Mouse (Mus musculus) lung, embryonic 15.5 days (tissue): ENCODE results near the gene Id1. TPM values are rescaled to one million over a fixed set of nuclear protein-coding genes. Genes with fewer than 3 reads are reported as not detected.

Source experiments
- ATAC-seq: fragments of 200-750 bp; cut with Nextera tagmentation; 2 replicates; pipeline ENCODE4 v1.8.0; 2017; ENCODE audit warnings: moderate number of reproducible peaks, borderline replicate concordance; ENCODE audit not compliant: low FRiP score, low TSS enrichment; ENCODE audit errors: extremely low read depth
- H3K27ac ChIP-seq: fragments of 300-500 bp; sonication (generic); 2 replicates; pipeline ENCODE4 v1.5.1; 2015; ENCODE audit warnings: moderate library complexity, mild to moderate bottlenecking, inconsistent platforms
- H3K27me3 ChIP-seq: fragments of 300-500 bp; sonication (generic); 2 replicates; pipeline ENCODE4 v1.6.1; 2015; ENCODE audit warnings: inconsistent platforms
- H3K36me3 ChIP-seq: fragments of 300-500 bp; sonication (generic); 2 replicates; pipeline ENCODE4 v1.6.1; 2015; ENCODE audit warnings: inconsistent platforms
- H3K4me1 ChIP-seq: fragments of 300-500 bp; sonication (generic); 2 replicates; pipeline ENCODE4 v1.6.1; 2015; ENCODE audit warnings: inconsistent platforms
- H3K4me2 ChIP-seq: fragments of 300-500 bp; sonication (generic); 2 replicates; pipeline ENCODE4 v1.6.1; 2015; ENCODE audit warnings: inconsistent platforms, mild to moderate bottlenecking, moderate library complexity
- H3K4me3 ChIP-seq: fragments of 300-500 bp; sonication (generic); 2 replicates; pipeline ENCODE4 v1.5.1; 2015; ENCODE audit warnings: mild to moderate bottlenecking, inconsistent platforms
- H3K9ac ChIP-seq: fragments of 300-500 bp; sonication (generic); 2 replicates; pipeline ENCODE4 v1.6.1; 2015; ENCODE audit warnings: inconsistent platforms
- H3K9me3 ChIP-seq: fragments of 300-500 bp; sonication (generic); 2 replicates; pipeline ENCODE4 v1.6.1; 2016; ENCODE audit warnings: inconsistent platforms
- WGBS: fragments of 180-500 bp; shearing (Covaris S2); methylation state at CpG from one replicate; pipeline ENCODE4 v1.1.7; 2015; 5-methylcytosine and 5-hydroxymethylcytosine counted together
- polyA plus RNA-seq: library from polyadenylated mRNA; unstranded; fragments of >200 nt; fragmentation: Nextera tagmentation; extraction: Ambion mirVana; gene quantifications from 2 replicates; pipeline ENCODE4 v1.2.1, GENCODE M21; 2015

Gene Id1
- polyA plus RNA-seq, 1 experiment from 2014 or later = 143 TPM

DNA sequence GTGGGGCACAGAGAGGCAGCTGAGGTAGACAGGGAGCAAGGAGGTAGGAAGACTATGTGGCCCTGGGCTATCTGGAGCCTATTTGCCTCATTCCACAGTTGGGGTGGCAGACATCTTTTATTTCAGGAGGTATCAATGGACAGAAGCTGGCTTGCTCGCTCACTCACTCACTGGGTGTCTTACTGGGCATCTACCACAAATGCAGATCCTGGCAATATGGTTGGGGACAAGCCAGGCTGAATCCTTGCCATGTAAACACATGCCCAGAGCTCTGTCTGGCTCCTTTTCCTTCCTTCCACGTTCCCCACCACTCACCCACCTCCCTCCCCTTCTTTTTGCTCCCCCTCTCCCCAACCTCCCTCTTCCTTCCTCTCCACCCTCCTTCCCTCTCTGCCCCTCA is 21.4 kb downstream of the Id1 start:
- WGBS = 61% methylated on average over 2 of the region's 2 CpGs
- H3K27me3 ChIP-seq = no peaks in the 10 kb centered on the region
- no peak overlapping the region for H3K4me3 ChIP-seq
- H3K4me2 ChIP-seq = no peak overlapping the region
- H3K27ac ChIP-seq = no peak overlapping the region
- no peak for ATAC-seq
- no peaks in the 10 kb centered on the region for H3K9me3 ChIP-seq
- H3K36me3 ChIP-seq = no peaks in the 10 kb centered on the region
- no peak overlapping the region for H3K9ac ChIP-seq
- H3K4me1 ChIP-seq = peaks cover 31% of the 10 kb centered on the region

DNA sequence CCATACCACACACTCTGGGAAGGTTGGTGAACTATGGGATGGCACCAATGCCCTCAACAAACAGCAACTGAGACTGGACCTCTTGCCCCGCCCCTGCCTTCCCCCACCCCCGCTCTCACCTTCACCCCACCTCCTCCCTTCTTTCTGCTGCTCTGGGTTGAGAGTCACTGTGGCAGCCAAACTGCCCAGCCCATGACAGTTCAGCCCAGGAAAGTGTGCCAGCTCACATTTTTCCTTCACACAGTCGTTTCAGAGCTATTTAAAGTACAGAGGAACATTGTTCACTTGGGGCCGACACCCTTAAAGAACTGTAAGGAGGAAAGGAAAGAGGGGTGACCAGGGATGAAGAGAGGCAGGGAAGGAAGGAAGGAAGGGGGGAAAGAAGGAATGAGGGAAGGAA is 22.3 kb downstream of the Id1 start:
- Histone ChIP-seq H3K36me3 (no peaks in the 10 kb centered on the region), H3K9ac (no peak overlapping the region), H3K4me2 (no peak overlapping the region), H3K9me3 (no peaks in the 10 kb centered on the region), H3K27me3 (no peaks in the 10 kb centered on the region), H3K4me1 (peaks cover 31% of the 10 kb centered on the region), H3K4me3 (no peak overlapping the region), H3K27ac (peak overlapping the region; percentile 61)
- ATAC-seq = no peak
- 40% methylated on average over 4 of the region's 4 CpGs for WGBS

DNA sequence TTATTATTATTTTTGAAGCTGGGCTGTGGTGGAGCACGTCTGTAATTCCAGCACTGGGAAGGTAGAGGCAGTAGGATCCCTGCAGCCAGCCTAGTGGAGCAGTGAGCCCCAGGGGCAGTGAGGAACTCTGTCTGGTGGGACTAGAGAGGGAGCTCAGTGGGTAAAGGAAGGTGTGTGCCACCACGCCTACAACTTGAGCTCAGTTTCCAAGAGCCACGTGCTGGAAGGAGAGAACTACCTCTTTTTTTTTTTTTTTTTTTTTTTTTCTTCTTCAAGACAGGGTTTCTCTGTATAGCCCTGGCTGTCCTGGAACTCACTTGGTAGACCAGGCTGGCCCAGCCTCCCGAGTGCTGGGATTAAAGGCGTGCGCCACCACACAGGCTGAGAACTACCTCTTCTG is 27.3 kb downstream of the Id1 start:
- Histone ChIP-seq H3K27ac (peak overlapping the region; percentile 81), H3K9ac (no peak overlapping the region), H3K4me3 (no peak overlapping the region), H3K36me3 (no peaks in the 10 kb centered on the region), H3K4me2 (no peak overlapping the region), H3K27me3 (no peaks in the 10 kb centered on the region), H3K4me1 (peaks cover 45% of the 10 kb centered on the region), H3K9me3 (no peaks in the 10 kb centered on the region)
- WGBS = 64% methylated on average over 6 of the region's 6 CpGs
- no peak for ATAC-seq

DNA sequence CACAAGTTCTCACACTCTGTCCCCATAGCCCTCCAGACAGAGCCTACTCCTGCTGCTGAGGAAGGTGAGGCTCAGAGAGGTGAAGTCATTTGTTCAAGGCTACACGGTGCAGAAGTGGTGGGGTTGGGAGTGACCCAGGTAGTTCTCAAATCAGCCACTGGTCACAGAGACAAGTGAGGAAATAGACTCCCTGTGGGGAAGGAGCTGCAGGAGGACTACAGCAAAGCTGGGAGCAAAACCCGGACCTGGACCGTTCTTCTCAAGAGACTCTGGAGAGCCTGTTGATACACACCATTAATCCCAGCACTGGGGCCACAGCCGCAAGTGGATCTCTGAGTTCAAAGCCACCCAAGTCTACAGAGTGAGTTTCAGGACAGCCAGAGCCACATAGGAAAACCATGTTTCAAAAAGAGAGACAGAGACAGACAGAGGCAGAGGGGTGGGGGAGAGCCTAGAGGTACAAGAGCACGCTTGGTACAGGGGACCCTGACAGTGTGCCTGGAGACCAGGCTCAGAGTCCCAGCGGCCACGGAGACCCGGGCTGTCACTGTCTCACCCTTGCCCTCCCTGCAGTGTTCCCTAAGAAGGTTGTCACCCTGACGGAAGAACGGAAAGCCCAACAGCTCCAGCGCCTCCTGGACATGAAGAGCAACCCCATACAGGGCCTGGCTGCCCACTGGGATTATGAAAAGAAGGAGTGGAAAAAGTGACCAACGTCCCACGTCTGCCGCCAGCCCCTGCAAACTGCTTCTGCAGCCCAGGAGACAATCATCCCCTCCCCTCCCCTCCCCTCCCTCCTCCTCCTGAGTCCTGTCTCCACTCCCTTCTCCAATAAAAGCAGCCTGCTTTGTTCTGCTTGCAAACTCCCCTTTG is 28.4 kb downstream of the Id1 start:
- peak overlapping the region; percentile 45 for H3K4me2 ChIP-seq
- no peak for ATAC-seq
- no peaks in the 10 kb centered on the region for H3K36me3 ChIP-seq
- H3K4me1 ChIP-seq = peaks cover 41% of the 10 kb centered on the region
- no peak overlapping the region for H3K9ac ChIP-seq
- no peaks in the 10 kb centered on the region for H3K27me3 ChIP-seq
- H3K9me3 ChIP-seq = no peaks in the 10 kb centered on the region
- H3K27ac ChIP-seq = peak overlapping the region; percentile 81
- WGBS = 10% methylated on average over 14 of the region's 14 CpGs
- peak overlapping the region; percentile 14; the same call in 1 of the 2 replicates for H3K4me3 ChIP-seq

DNA sequence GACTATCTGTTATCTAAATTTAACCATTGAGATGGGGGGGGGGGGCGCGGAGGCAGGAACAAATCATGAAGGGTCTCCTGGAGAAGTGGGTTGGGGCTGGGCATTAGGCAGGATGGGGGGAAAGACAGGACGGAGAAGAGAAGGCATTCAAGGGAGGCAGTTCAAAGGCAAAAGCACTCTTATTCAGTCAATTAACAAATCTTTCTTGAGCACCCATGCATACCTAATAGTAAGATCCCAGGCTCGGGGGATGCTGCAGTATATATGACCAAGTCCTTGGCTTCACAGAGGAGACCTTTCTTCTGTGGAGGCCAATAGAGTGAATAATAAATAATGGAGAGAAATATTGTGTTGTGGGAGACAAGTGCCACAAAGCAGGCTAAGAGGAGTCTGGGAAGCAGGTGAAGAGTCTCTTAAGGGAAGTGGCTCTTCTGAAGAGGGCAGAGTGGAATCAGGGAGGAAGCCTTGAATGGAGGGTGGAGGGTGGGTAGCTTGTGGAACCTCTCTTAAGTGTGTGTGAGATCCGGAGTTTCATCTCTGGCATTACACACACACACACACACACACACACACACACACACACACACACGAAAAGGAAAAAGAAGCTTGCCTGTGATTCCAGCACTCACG is 29.1 kb downstream of the Id1 start:
- H3K4me2 ChIP-seq = peak overlapping the region; percentile 45
- H3K27ac ChIP-seq = peak overlapping the region; percentile 81
- no peak overlapping the region for H3K4me3 ChIP-seq
- WGBS = 34% methylated on average over 7 of the region's 7 CpGs
- no peaks in the 10 kb centered on the region for H3K9me3 ChIP-seq
- no peaks in the 10 kb centered on the region for H3K36me3 ChIP-seq
- H3K9ac ChIP-seq = no peak overlapping the region
- peak; percentile 15; the same call in 1 of the 2 replicates for ATAC-seq
- peaks cover 41% of the 10 kb centered on the region for H3K4me1 ChIP-seq
- H3K27me3 ChIP-seq = no peaks in the 10 kb centered on the region

DNA sequence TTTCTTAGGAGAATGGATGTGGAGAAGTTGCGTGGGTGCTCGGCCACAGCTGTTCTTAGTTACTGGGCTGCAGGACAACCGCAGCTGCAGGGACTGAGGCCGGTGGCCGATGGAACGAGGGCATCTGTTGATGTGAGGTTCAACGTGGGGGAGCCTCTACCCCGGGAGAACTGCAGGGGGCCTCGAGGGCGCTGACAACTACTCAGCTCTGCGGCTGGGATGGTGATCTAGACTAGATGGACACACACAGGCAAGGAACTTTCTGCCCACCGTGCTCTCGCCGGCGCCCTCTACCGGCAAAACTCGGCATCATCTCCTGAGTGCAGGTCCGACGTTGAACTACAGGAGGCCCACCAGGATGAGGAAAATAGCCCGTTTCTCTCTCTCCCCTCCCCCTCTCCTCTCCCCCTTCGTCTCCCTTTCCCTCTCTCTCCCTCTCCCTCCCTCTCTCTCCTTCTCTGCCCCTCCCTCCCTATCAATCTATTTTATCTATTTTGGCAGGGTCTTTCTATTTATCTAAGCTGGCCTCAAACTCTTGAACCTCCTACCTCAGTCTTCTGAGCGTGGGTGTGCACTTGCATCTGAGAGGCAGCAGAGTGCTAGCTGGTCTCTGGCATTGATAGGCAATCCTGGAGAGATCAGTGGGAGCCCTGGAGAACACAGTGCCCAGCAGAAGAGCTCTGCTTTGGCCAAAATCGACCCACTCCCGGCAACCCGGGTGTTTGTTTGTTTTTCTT is 30.5 kb downstream of the Id1 start:
- Histone ChIP-seq H3K4me1 (peaks cover 41% of the 10 kb centered on the region), H3K27ac (peak overlapping the region; percentile 40), H3K9ac (no peak overlapping the region), H3K9me3 (no peaks in the 10 kb centered on the region), H3K36me3 (no peaks in the 10 kb centered on the region), H3K4me2 (peak overlapping the region; percentile 36), H3K27me3 (no peaks in the 10 kb centered on the region), H3K4me3 (no peak overlapping the region)
- WGBS = 8% methylated on average over 25 of the region's 25 CpGs
- ATAC-seq = peak; percentile 40; the same call in 1 of the 2 replicates

DNA sequence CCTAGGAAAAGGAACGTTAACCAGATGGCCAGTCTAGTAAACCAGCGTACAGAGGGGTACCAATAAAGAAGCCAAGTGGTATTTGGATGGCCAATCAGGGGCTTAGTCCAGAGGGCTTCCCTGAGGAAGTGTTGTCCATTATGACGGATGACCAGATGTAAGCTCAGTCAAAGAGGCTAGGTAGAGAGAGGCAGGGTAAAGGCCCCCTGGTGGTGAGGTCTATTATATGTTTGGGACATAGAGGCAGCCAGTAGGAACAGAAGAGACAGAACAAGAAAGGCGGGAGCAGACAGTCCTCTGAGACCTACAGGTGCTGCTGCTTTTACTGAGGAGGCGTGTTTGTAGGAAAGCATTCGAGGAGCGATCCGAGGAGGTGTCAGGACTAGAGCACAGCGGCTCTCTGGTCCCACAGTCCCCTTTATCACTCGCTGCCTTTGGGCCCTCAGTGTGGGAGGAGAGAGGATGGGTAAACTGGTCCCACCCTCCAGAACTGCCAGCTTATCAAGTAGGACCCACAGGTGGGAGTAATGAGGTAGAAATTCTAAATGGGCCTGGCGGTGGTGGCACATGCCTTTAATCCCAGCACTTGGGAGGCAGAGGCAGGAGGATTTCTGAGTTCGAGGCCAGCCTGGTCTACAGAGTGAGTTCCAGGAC is 31.7 kb downstream of the Id1 start:
- WGBS = 51% methylated on average over 12 of the region's 12 CpGs
- peaks cover 41% of the 10 kb centered on the region for H3K4me1 ChIP-seq
- H3K9me3 ChIP-seq = no peaks in the 10 kb centered on the region
- H3K4me3 ChIP-seq = no peak overlapping the region
- no peak overlapping the region for H3K9ac ChIP-seq
- ATAC-seq = peak; percentile 21; the same call in 1 of the 2 replicates
- H3K27me3 ChIP-seq = no peaks in the 10 kb centered on the region
- H3K36me3 ChIP-seq = no peaks in the 10 kb centered on the region
- 0 out of 2 replicates have a peak overlapping the region, but pooled peaks have one; percentile 29 for H3K27ac ChIP-seq
- H3K4me2 ChIP-seq = no peak overlapping the region

DNA sequence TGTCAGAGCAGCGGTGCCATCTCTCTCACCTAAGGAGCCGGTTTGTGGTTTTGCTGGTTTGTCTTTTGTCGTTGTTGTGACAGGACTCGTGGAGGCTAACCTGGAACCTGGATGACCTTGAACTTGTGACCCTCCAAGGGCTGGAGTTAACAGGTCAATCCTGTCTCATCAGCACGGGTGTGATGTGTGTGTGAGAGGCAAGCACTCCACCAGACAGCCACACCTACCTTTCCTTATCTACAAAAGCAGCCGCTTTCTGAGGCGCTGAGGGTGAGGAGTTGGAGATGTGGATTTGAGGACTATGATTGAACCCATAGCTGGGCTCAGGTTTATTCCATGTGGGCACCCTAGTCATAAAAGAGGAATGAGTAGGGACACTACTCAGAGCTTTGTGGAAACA is 33.6 kb downstream of the Id1 start:
- H3K27me3 ChIP-seq = no peaks in the 10 kb centered on the region
- WGBS = 58% methylated on average over 7 of the region's 7 CpGs
- ATAC-seq = no peak
- no peak overlapping the region for H3K9ac ChIP-seq
- H3K4me1 ChIP-seq = peaks cover 28% of the 10 kb centered on the region
- no peaks in the 10 kb centered on the region for H3K36me3 ChIP-seq
- H3K4me2 ChIP-seq = no peak overlapping the region
- H3K9me3 ChIP-seq = no peaks in the 10 kb centered on the region
- no peak overlapping the region for H3K27ac ChIP-seq
- H3K4me3 ChIP-seq = no peak overlapping the region

DNA sequence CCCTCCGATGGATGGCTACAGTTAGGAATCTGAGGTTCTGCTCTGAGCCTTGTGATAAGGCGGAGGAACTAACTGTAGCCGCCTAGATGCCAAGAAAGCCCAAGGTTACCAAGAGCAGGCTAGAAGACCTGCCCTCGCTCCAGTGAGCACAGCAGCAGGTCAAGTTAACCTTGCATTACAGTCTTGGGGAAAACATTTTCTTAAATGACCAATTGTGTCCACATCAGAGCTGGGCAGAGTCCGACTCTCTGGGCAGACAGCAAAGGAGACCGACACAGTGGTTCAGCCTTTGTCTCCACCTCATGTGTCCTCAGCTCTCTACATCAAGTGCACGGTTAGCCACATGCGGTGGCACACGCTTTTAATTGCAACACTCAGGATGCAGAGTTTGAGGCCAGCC is 35.5 kb downstream of the Id1 start:
- Histone ChIP-seq H3K9ac (no peak overlapping the region), H3K4me1 (peaks cover 12% of the 10 kb centered on the region; the same call in 1 of the 2 replicates), H3K36me3 (no peaks in the 10 kb centered on the region), H3K4me2 (no peak overlapping the region), H3K27me3 (no peaks in the 10 kb centered on the region), H3K9me3 (no peaks in the 10 kb centered on the region), H3K27ac (no peak overlapping the region), H3K4me3 (no peak overlapping the region)
- ATAC-seq = no peak
- 89% methylated on average over 9 of the region's 9 CpGs for WGBS

DNA sequence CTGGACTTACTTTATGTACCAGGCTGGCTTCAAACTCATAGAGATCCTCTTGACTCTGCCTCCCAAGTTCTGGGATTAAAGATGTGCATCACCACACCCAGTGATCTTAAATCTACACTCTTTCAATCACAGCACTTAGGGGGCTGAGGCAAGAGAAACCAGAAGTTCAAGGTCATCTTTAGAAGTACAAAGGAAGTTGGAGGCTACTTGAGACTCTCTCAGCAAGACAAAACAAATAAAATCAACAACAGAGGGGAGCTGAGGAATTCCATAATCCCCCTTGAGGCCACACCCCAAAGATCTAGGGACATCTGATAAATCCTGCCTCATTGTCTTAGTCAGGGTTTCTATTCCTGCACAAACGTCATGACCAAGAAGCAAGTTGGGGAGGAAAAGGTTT is 36.2 kb downstream of the Id1 start:
- WGBS = 17% methylated on average over 1 of the region's 1 CpGs
- H3K9me3 ChIP-seq = no peaks in the 10 kb centered on the region

DNA sequence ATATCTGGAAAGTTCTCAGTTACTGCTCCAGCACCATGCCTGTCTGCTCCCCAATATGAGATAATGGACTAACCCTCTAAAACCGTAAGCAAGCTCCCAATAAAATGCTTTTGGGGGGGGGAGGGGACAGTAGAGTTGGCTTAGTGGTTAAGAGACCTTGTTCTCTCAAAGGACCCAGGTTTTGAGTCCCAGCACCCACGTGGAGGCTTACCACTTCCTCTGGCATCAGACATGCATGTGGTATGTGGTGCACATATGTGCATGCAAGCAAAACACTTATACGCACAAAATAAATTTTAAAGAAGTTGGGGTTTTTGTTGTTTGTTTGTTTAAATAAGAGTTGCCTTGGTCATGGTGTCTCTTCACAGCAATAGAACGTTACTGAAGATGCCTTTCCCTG is 39.3 kb downstream of the Id1 start:
- WGBS = 67% methylated on average over 4 of the region's 4 CpGs
- Histone ChIP-seq H3K27ac (no peak overlapping the region), H3K9me3 (no peaks in the 10 kb centered on the region), H3K27me3 (no peaks in the 10 kb centered on the region), H3K4me3 (no peak overlapping the region), H3K4me2 (no peak overlapping the region), H3K4me1 (no peaks in the 10 kb centered on the region), H3K9ac (no peak overlapping the region), H3K36me3 (peaks cover under 1% of the 10 kb centered on the region; the same call in 1 of the 2 replicates)
- no peak for ATAC-seq

More for the DNA sequence above, 36.2 kb downstream of the Id1 start:
- Histone ChIP-seq H3K4me2 (no peak overlapping the region), H3K4me1 (peaks cover 6% of the 10 kb centered on the region; the same call in 1 of the 2 replicates), H3K27ac (no peak overlapping the region), H3K36me3 (no peaks in the 10 kb centered on the region), H3K27me3 (no peaks in the 10 kb centered on the region), H3K9ac (no peak overlapping the region), H3K4me3 (no peak overlapping the region)
- no peak for ATAC-seq
